Mouse (Mus musculus) spleen, embryonic (tissue): ENCODE results near the gene Tldc1.

ENCODE experiments used
- CTCF ChIA-PET: fragments of 350-600 bp; sonication (Branson Sonifier 250); formaldehyde crosslinking; loops from one replicate; lab custom pipeline; 2022; lab: Charles Lee

Tldc1 gene

DNA sequence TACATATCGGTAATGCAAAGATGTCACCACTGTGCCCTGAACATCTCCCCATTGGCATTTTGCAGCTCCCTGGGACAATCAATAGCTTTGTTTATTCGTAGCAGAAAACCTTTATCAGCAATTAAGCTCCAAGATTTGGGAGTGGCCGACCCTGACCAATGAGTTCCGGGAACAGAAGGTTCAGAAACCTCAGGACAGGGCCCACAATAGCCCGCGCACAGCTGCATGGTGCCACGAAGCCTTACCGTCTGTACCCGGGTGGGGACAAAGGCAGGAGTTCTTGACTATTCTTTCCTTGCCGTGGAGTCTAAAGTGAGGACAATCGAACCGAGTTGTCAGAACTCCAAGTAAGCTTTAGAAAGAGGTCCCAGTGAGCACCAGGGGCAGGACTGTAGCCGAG, 46.1 kb downstream of the Tldc1 start:
- CTCF ChIA-PET: no interaction called here

DNA sequence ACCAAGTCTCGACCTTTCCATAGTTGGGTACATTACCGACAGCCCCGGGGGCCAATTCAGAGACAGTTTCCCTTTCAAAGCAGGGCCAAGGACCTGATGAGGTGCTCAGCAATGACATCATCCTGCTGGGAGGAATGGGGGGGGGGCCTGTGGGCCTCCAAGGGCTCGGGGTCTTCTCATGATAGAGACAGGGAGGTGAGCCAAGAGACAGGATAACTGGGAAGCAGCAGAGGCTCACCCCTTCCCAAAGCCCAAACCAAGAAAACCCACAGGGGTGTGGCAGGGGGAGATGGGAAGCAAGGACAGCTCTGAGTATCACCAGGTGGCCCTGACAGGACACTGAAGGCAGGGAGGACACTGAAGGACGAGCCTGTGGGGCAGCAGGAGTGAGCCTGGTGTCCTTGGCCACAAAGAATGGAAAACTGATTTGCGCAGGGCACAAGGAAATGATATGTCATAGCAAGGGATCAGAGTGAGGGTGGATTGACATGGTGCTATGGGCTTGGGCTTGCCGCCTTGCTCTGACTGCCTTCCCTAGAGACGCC, 49.8 kb downstream of the Tldc1 start:
- CTCF ChIA-PET: no interaction called here

DNA sequence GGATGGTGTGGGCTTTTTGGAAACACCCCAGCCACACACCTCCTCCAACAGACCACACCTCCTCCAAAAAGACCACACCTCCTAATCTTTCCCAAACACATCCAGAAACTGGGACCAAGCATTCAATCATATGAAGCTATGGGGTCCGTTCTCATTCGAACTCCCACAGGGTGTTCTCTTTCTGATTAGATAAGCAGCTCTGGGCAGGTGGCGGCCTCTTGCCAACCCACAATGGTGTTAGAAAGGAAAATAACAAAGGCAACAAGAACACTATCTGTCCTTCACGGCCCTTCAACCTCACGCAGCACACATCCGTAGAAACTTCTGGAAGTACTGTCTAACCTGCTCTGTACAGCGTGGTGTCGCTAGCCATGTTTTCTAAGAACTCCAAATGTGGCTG, 51.1 kb downstream of the Tldc1 start:
- CTCF ChIA-PET: interaction anchor here (0.6 kb wide), 1 partner anchor 247 kb away, joined by 4 read pairs; no protein-coding TSS in a partner anchor

DNA sequence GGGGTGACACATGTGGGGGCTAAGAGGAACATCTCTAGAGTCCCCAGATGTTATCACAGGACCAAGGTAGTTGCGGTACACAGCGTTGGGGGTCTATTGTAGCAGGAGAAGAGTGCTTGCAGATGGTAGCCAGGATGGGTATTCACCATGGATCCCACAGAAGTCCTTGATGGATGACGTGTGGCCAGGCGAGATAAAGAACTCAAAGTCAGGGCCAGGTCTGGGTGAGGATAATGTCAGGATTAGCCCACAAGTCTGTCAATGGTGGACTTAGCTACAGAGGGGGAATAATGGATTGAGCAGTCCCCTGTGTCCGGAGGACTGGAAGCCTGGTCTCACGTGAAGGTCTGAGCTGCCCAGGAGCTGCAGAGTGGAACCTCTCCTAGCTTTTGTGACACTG, 53.6 kb downstream of the Tldc1 start:
- CTCF ChIA-PET: no interaction called here

DNA sequence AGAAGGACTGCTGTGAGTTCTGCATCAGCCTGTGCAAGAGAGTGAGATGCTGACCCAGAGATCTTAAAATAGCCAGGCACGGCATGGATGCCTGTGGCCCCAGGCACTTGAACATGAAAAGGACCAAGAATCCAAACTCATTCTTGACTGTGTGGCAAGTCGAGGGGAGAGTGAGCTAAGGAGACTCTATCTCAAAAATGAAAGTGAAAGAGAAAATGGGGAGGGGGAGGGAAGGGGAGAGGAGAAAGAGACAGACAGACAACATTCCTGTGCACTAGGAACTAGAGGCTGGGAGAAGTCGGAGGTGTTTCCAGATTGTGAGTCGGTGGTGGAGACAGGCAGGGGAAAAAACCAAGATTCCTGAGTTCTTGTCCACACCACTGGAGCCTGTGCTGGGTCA, 54.5 kb downstream of the Tldc1 start:
- CTCF ChIA-PET: no interaction called here

DNA sequence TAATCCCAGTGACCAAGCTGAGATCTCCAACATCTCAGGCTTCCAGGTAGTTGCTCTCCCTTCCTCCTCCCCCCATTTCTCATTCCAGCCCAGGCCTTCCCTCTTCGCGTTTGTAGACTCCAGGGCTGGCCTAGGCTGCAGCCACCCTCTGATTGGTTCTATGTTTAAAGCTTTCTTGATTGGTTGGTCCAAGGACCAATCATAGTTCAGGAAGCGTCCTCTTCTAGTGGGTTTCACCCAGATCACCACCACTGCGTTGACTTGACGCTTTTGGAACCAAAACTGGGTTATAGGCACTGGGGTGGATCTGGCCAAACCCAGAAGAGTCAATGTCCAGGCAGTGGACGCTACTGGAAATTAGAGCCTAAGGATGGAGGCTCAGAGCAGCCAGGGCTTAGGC, 55.9 kb downstream of the Tldc1 start:
- CTCF ChIA-PET: interaction anchor here (0.6 kb wide), 1 partner anchor 1100 kb away, joined by 7 read pairs; no protein-coding TSS in a partner anchor

DNA sequence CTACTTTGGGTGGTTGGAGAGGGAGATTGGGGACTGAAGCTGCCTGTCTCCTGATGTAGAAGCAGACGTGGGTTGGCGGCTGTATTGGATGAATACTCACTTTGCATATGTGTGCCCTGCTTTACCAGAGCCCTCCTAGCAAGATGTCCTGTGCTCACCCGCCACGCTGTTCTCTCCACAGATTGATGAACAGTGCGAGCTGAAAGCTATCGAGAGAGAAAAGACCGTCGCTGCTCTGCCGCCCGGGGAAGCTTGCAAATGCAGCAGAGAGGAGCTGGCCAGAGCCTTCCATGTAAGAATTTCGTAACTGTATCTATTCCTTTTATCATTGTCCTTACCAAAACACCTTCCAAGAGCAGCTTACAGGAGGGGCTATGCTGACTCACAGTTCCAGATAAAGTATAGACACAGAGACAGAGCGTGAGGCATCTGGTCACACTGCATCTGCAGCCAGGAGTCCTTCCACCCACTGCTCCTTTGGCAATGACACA, 59.2 kb downstream of the Tldc1 start:
- CTCF ChIA-PET: no interaction called here

DNA sequence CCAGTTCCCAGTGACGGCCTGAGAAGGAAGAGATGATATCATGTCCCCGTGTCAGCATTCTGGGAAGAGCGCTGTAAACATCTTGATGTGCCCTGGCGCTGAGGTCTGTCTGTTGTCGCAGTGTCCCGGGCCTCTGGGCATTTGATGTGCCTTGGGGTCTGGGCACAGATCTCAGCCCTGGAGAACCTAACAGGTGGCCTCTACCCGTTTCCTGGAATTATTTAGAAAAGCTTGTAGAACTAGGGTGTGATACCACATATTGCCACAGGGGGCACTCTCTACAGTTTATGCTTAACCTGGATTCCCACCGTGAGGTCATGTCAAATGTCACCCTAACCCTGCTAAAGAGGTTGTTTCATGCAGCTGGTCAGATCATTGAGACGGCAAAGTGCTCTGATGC, 60.5 kb downstream of the Tldc1 start:
- CTCF ChIA-PET: no interaction called here

DNA sequence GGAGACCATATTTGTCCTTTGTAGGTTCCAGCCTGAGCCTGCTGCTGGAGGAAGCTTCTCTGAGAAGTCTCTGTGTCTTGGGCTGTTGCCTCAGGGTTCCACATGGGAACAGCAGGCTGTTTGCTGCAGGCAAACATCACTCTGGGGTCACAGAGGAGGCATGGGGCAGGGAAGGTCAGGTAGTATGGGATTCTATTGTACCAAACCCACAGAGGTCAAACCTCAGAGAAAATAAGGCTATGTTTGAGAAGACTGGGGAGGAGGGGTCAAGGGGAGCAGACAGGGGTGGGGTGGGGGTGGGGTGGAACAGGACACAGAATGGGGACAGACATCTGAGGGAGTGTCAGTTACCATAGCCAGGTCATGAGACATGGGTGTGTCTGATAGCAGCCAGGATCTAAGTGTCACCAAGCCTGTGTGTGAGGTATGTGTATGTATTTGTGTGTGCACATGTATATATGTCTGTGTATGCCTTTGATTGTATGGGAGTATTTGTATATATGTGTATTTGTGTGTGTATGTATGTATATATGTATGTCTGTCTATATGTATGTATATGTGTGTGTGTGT, 61.4 kb downstream of the Tldc1 start:
- CTCF ChIA-PET: no interaction called here

DNA sequence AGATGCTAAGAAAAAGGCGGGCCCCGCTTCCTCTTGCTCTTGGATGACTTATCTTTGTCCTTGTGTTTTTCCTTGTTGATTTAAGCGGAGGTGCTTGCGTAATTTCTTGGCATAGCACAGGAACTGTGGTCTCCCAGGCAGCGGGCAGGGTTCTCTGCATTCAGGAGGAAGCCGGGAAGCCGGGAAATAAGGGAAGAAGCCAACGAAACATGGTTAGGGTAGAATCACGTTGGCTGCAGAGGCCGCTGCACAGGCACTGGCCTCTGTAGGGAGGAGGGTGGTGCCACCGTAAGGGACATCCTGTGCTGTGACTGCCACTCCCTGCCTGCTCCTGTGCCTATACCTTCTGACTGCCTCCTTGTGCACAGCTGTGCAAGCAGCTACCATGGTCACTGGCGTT, 63.0 kb downstream of the Tldc1 start:
- CTCF ChIA-PET: no interaction called here

DNA sequence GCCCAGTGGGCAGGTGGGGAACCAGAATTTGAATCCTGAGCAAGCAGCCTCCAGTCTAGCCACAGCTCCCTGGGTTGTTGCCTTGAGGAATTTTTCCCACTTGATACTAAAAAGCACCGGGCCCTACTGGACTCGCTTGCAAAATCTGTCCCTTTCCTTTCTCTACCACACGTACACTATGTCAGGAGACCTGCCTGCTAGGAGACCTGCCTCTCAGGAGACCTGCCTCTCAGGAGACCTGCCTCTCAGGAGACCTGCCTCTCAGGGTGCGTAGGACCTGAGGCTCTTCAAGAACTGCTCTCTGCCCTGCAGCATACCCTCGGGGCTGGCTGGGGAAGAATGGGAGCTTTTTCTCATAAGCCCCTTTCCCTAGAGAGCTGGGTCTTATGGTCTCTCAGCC, 64.8 kb downstream of the Tldc1 start:
- CTCF ChIA-PET: no interaction called here

DNA sequence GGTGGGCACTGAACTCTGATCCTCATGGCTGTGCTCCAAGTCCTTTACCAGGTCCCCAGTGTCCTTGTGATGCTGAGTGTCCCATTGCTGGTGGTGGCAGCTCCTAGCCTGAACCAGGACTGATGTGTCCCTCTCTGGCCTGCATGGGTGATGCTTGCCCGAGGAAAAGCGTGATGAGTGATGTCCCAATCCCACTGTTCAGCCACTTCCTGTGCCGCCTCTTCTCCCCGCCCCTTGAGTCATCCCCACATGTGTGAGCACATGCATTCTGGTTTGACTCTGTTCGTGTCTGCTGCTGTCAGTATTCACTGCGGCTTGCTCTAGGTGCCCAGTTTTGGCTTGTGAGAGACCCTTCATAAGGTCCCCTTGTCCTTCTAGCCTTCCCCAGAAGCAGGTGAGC, 66.0 kb downstream of the Tldc1 start:
- CTCF ChIA-PET: no interaction called here
